Mouse (Mus musculus): ENCODE measurements at regions not wholly inside any gene's neighbourhood (a gene's known extent, or its start where the extent isn't known, plus 50 kb on each side); places are given as distances from the start of the nearest gene placed in this dataset.

- TF ChIP-seq CTCF (IDR thresholded peaks at IDR 0.05; ENCODE audit: low read depth) (no peak), EP300 (IDR thresholded peaks at IDR 0.05; ENCODE audit: low read depth) (no peak)
Observed at GRCm38 (mm10) chr13:94669106-94669683, 119.5 kb upstream of the Tbca start.
